Mouse (Mus musculus) hindbrain, embryonic 11.5 days (tissue): ENCODE data around the gene Cds1. TPM values are rescaled to one million over a fixed set of nuclear protein-coding genes. Genes with fewer than 3 reads are reported as not detected.

ENCODE experiments used
- ATAC-seq: fragments of 200-750 bp; cut with Nextera tagmentation; 2 replicates; pipeline ENCODE4 v1.8.0; 2017; ENCODE audit warnings: mild to moderate bottlenecking, moderate TSS enrichment, moderate library complexity; ENCODE audit not compliant: low FRiP score
- DNase-seq: peaks from one replicate; pipeline ENCODE4 v3.0.0-alpha.2; 2015; ENCODE audit warnings: low spot score
- H3K27ac ChIP-seq: fragments of 300-500 bp; sonication (generic); 2 replicates; pipeline ENCODE4 v1.5.1; 2014; ENCODE audit warnings: mild to moderate bottlenecking, low read depth, low read length
- H3K27me3 ChIP-seq: fragments of 300-500 bp; sonication (generic); 2 replicates; pipeline ENCODE4 v1.6.1; 2014; ENCODE audit warnings: mild to moderate bottlenecking, low read length, moderate library complexity, mixed read lengths; ENCODE audit not compliant: control insufficient read depth, insufficient read depth
- H3K36me3 ChIP-seq: fragments of 300-500 bp; sonication (generic); 2 replicates; pipeline ENCODE4 v1.6.1; 2014; ENCODE audit warnings: mild to moderate bottlenecking, low read length, moderate library complexity, mixed read lengths; ENCODE audit not compliant: control insufficient read depth, insufficient read depth
- H3K4me1 ChIP-seq: fragments of 300-500 bp; sonication (generic); replicated peaks from 2 replicates; pipeline ENCODE4 v1.6.1; 2014; ENCODE audit warnings: low read length, mixed read lengths; ENCODE audit not compliant: control insufficient read depth, insufficient read depth
- H3K4me2 ChIP-seq: fragments of 300-500 bp; sonication (generic); replicated peaks from 2 replicates; pipeline ENCODE4 v1.6.1; 2014; ENCODE audit warnings: mild to moderate bottlenecking, low read depth, low read length
- H3K4me3 ChIP-seq: fragments of 300-500 bp; sonication (generic); 2 replicates; pipeline ENCODE4 v1.5.1; 2014; ENCODE audit warnings: low read depth, low read length
- H3K9ac ChIP-seq: fragments of 300-500 bp; sonication (generic); 2 replicates; pipeline ENCODE4 v1.6.1; 2014; ENCODE audit warnings: low read depth, low read length
- H3K9me3 ChIP-seq: fragments of 300-500 bp; sonication (generic); 2 replicates; pipeline ENCODE4 v1.6.1; 2016; ENCODE audit warnings: low read length; ENCODE audit not compliant: control insufficient read depth
- WGBS: fragments of 180-500 bp; shearing (Covaris S2); extraction: QIAGEN DNeasy Blood & Tissue Kit; methylation state at CpG from one replicate; pipeline ENCODE4 v1.1.7; 2014; 5-methylcytosine and 5-hydroxymethylcytosine counted together
- polyA plus RNA-seq: library from polyadenylated mRNA; unstranded; fragments of >200 nt; fragmentation: Nextera tagmentation; extraction: Ambion mirVana; gene quantifications from 2 replicates; pipeline ENCODE4 v1.2.1, GENCODE M21; 2014

Cds1 gene
- polyA plus RNA-seq, 1 experiment from 2014 or later: 2.2 TPM

DNA sequence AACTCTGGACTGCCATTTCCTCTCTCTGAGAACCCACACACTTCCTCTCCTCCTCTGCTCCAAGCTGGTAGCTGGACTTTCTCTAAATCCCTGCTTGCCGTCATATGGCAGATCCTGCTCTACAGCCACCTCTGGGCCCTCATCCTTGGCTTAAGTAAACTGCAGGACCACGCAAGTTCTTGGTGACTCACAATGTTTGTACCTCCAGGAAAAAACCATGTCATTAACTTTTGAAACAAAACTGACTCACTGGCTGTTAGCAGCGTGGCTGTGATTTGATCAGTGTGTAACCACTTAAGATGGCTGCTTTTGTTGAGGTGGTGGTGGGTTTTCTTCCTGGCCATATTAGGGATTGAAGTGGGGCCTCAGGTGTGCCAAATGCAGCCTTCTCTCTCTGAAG, 19.4 kb downstream of the Cds1 start:
- DNase-seq: no peak
- H3K36me3 ChIP-seq: no peaks in the 10 kb centered on the region
- H3K9ac ChIP-seq: no peak overlapping the region
- no peak for ATAC-seq
- H3K27ac ChIP-seq: no peak overlapping the region
- H3K27me3 ChIP-seq: no peaks in the 10 kb centered on the region
- WGBS: 83% methylated on average over 3 of the region's 3 CpGs
- H3K4me1 ChIP-seq: no peaks in the 10 kb centered on the region
- no peak overlapping the region for H3K4me3 ChIP-seq
- no peaks in the 10 kb centered on the region for H3K9me3 ChIP-seq
- no peak overlapping the region for H3K4me2 ChIP-seq

DNA sequence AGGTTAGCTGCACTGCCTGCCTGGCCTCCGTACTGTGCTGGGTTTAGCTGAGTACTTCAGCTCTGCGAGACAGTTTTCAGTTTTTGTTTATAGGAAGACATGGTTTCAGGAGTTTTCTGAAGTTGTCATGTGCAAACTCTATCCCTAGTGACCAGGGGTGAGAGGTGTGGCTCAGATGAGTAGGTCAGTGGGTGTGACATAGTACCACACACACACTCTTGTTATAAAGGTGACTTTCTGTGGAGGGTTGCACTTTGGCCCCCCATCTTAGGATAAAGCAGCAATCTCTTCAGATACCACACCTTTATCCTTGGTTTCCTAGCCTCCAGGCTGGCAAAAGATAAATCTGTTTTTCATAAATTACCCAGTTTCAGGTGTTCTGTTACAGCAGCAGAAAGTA, 19.9 kb downstream of the Cds1 start:
- no peak overlapping the region for H3K4me3 ChIP-seq
- H3K9me3 ChIP-seq: no peaks in the 10 kb centered on the region
- H3K36me3 ChIP-seq: no peaks in the 10 kb centered on the region
- WGBS: 88% methylated on average over 2 of the region's 2 CpGs
- no peak for ATAC-seq
- H3K27me3 ChIP-seq: no peaks in the 10 kb centered on the region
- H3K4me2 ChIP-seq: no peak overlapping the region
- no peak overlapping the region for H3K27ac ChIP-seq
- DNase-seq: no peak
- H3K4me1 ChIP-seq: no peaks in the 10 kb centered on the region
- H3K9ac ChIP-seq: no peak overlapping the region

DNA sequence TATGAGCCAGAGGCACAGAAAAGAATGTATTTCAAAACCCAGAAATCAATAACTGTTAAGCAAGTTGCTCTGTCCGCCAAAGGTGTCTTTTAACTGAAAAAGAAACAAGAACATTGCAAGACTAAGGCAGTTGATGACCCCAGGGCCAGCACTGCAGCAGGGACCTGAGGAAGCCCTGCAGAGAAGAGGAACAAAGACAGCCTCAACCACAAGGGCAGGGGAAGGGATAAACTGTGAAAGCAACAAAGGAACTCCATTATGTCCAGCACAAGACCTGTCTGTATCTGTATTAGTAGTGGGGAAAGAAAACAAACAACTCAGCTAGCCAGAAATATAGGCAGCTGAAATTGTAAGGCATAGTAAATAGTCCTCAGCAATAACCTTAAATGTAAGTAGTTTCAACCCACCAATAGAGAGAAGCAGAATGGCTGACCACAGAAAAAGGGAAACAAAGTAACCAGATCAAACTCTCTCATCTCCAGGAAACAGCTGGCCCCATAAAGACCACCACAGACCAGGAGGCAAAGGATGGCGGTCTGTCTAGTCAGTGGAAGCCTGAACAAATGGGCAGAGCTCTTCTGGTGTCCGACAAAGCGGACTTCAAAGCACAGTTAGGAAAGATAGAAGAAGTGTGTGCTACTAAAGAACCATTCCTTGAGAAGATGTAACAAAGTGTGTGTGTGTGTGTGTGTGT, 21.1 kb downstream of the Cds1 start:
- Histone ChIP-seq H3K4me3 (no peak overlapping the region), H3K36me3 (no peaks in the 10 kb centered on the region), H3K9ac (no peak overlapping the region), H3K4me1 (no peaks in the 10 kb centered on the region), H3K27ac (no peak overlapping the region), H3K4me2 (no peak overlapping the region), H3K9me3 (no peaks in the 10 kb centered on the region), H3K27me3 (no peaks in the 10 kb centered on the region)
- WGBS: 47% methylated on average over 4 of the region's 4 CpGs
- ATAC-seq: no peak
- no peak for DNase-seq

DNA sequence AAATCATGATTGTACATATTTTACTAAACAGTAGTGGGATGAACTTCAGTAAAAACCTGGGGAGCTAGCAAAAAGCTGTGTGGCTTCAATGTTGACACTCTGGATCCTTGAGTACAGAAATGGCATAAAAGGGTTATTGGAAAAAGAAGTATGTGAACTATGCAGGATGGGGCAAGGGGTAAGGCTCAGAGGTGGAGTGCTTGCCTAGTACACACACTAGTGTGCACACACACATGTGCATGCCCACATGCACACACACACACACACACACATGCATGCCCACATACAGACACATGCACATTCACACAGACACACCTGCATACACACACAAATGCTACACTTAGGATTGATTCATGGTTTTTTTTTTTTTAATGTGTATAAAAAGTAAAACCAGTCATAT, 24.8 kb downstream of the Cds1 start:
- Histone ChIP-seq H3K27me3 (no peaks in the 10 kb centered on the region), H3K9me3 (no peaks in the 10 kb centered on the region), H3K4me1 (no peaks in the 10 kb centered on the region), H3K4me2 (no peak overlapping the region), H3K9ac (no peak overlapping the region), H3K36me3 (no peaks in the 10 kb centered on the region), H3K4me3 (no peak overlapping the region), H3K27ac (no peak overlapping the region)
- no peak for DNase-seq
- no peak for ATAC-seq

GRCm38 (mm10) chr5:101790560-101790959, 25.6 kb downstream of the Cds1 start:
- Histone ChIP-seq H3K9me3 (no peaks in the 10 kb centered on the region), H3K27me3 (no peaks in the 10 kb centered on the region), H3K4me1 (no peaks in the 10 kb centered on the region), H3K4me3 (no peak overlapping the region), H3K4me2 (no peak overlapping the region), H3K36me3 (no peaks in the 10 kb centered on the region), H3K9ac (no peak overlapping the region), H3K27ac (no peak overlapping the region)
- DNase-seq: no peak
- WGBS: 51% methylated on average over 5 of the region's 5 CpGs
- no peak for ATAC-seq

DNA sequence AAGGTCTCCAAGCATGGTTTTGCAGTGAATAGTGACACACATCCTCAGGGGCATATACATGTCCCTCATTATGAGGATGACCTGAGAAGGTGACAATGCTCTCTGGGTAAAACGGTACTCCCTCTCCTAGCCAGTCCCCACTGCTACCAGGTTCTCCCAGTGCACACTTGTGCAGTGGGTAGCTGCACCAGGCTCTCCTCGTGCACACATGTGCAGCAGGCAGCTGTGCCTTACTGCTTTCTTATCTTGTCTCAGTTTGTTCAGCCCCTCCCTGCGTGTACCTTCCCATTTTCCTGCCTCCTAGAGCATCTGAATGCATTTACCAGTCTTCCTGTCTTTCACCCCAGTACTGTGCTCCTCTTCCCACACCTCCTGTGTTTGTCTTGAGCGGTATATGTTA, 27.7 kb downstream of the Cds1 start:
- no peak for ATAC-seq
- H3K27me3 ChIP-seq: no peaks in the 10 kb centered on the region
- H3K36me3 ChIP-seq: no peaks in the 10 kb centered on the region
- no peak overlapping the region for H3K4me2 ChIP-seq
- no peaks in the 10 kb centered on the region for H3K4me1 ChIP-seq
- H3K4me3 ChIP-seq: no peak overlapping the region
- H3K9me3 ChIP-seq: no peaks in the 10 kb centered on the region
- H3K9ac ChIP-seq: no peak overlapping the region
- DNase-seq: no peak
- no peak overlapping the region for H3K27ac ChIP-seq
- WGBS: 78% methylated on average over 4 of the region's 4 CpGs

DNA sequence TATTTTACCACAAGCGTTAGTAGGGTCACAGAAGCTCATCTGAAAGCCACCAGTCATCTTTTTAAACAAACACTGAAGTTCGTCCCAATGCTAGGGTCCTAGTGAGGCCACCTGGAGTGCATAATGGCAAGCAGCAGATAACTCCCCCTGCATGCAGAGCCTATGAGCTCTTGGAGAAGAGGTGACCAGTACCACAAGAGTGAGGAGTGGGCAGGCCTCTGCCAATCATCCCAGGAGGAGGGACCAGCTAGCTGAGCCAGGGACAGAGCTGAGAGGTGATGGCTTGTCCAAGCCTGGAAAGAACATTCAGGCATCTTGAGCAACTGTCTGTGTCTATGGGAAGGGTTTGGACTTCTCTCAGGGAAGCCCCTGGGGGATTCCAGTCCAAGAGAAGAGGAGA, 37.0 kb downstream of the Cds1 start:
- DNase-seq (no peak), ATAC-seq (no peak)
- Histone ChIP-seq H3K4me2 (no peak overlapping the region), H3K27ac (no peak overlapping the region), H3K36me3 (no peaks in the 10 kb centered on the region), H3K4me3 (no peak overlapping the region), H3K9me3 (no peaks in the 10 kb centered on the region), H3K4me1 (no peaks in the 10 kb centered on the region), H3K27me3 (no peaks in the 10 kb centered on the region), H3K9ac (no peak overlapping the region)
- WGBS: 66% methylated on average over 2 of the region's 2 CpGs

GRCm38 (mm10) chr5:101802358-101803022, 37.6 kb downstream of the Cds1 start:
- 86% methylated on average over 9 of the region's 9 CpGs for WGBS
- ATAC-seq: no peak
- Histone ChIP-seq H3K9ac (no peak overlapping the region), H3K4me3 (no peak overlapping the region), H3K27me3 (no peaks in the 10 kb centered on the region), H3K4me1 (no peaks in the 10 kb centered on the region), H3K4me2 (no peak overlapping the region), H3K36me3 (no peaks in the 10 kb centered on the region), H3K27ac (no peak overlapping the region), H3K9me3 (no peaks in the 10 kb centered on the region)
- DNase-seq: no peak
